Mouse (Mus musculus): Measurements from ENCODE around the gene Foxred2. TPM values are rescaled to one million over a fixed set of nuclear protein-coding genes. Genes with fewer than 3 reads are reported as not detected.

Gene Foxred2
- polyA plus RNA-seq, 1 experiment from 2014 or later: 0.55 TPM

- peaks cover 66% of the 10 kb centered on the region for H3K36me3 ChIP-seq (ENCODE audit: control insufficient read depth, insufficient read depth, low read length)
- H3K9me3 ChIP-seq (ENCODE audit: control insufficient read depth, low read length): no peaks in the 10 kb centered on the region
- no peaks in the 10 kb centered on the region for H3K27me3 ChIP-seq (ENCODE audit: control insufficient read depth, insufficient read depth, low read length)
- H3K4me3 ChIP-seq (ENCODE audit: control insufficient read depth in 1 of 2, insufficient read depth in 1 of 2, low read depth in 1 of 2, low read length in 2 of 2): no peak overlapping the region
- no peak overlapping the region for H3K9ac ChIP-seq (ENCODE audit: low read length)
- ATAC-seq (ENCODE audit: insufficient number of reproducible peaks, insufficient read depth, low FRiP score, low read depth): no peak
- no peak overlapping the region for H3K27ac ChIP-seq (replicated peaks in 1 of 2; ENCODE audit: control insufficient read depth in 1 of 2, insufficient read depth in 1 of 2, low read depth in 2 of 2, low read length in 2 of 2)
- H3K4me2 ChIP-seq (ENCODE audit: low read length): no peak overlapping the region
- WGBS: 94% methylated on average over 4 of the region's 4 CpGs
- H3K4me1 ChIP-seq (ENCODE audit: control insufficient read depth in 2 of 2, insufficient read depth in 2 of 2, low read length in 2 of 2): peaks cover 19 to 20% of the 10 kb centered on the region in 2 experiments
Measured at GRCm38 (mm10) chr15:77915287-77915686, 41.2 kb downstream of the Foxred2 start.

- no peak overlapping the region for H3K9ac ChIP-seq (ENCODE audit: low read length)
- H3K27me3 ChIP-seq (ENCODE audit: control insufficient read depth, insufficient read depth, low read length): no peaks in the 10 kb centered on the region
- WGBS: 96% methylated on average over 3 of the region's 3 CpGs
- H3K4me1 ChIP-seq (ENCODE audit: control insufficient read depth in 2 of 2, insufficient read depth in 2 of 2, low read length in 2 of 2): peaks cover 19 to 20% of the 10 kb centered on the region in 2 experiments
- H3K36me3 ChIP-seq (ENCODE audit: control insufficient read depth, insufficient read depth, low read length): peaks cover 58% of the 10 kb centered on the region
- ATAC-seq (ENCODE audit: insufficient number of reproducible peaks, insufficient read depth, low FRiP score, low read depth): no peak
- H3K27ac ChIP-seq (replicated peaks in 1 of 2; ENCODE audit: control insufficient read depth in 1 of 2, insufficient read depth in 1 of 2, low read depth in 2 of 2, low read length in 2 of 2): no peak overlapping the region
- no peaks in the 10 kb centered on the region for H3K9me3 ChIP-seq (ENCODE audit: control insufficient read depth, low read length)
- H3K4me2 ChIP-seq (ENCODE audit: low read length): no peak overlapping the region
- no peak overlapping the region for H3K4me3 ChIP-seq (ENCODE audit: control insufficient read depth in 1 of 2, insufficient read depth in 1 of 2, low read depth in 1 of 2, low read length in 2 of 2)
Measured at GRCm38 (mm10) chr15:77914507-77914906, 42.0 kb downstream of the Foxred2 start.

DNA sequence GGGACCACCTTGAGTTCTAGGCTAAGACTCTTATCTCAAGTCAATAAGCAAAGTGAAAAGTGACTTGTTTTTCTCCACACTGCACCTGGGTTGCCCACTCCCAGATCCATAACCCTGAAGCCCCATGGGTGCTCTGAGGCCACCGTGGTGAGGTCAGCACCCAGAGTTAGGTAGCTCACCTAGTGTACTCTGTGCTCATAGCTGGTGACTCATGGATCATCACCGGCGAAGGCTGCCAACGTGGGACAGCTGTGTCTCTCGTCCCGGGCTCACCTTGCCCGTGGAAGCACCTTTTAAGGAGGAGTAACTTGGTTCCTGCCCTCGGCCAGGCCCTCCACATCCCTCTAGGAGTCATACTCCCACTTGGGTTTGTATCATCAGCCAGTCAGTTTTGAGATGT lies 43.5 kb downstream of the Foxred2 start:
- no peak for ATAC-seq (ENCODE audit: insufficient number of reproducible peaks, insufficient read depth, low FRiP score, low read depth)
- WGBS: 75% methylated on average over 8 of the region's 8 CpGs

DNA sequence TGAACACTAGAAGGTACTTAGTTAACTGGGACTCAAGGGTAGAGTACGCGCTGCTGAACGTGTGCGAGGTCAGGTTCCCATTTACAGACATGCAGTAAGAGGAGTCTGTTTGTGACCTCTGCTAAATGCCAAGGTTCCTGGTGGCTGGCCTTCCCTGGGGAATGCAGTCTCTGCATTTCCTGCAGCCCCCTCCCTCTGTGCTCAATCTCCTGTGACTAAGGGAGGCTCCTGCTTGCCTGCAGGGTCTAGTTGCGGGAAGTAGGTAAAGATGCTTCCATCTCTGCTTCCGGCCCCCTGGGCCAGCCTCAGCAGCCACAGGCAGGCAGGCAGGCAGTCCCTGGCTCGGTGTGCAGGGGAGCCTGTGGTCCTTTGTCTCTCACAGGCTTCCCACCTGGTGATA lies 43.9 kb downstream of the Foxred2 start:
- peaks cover 39% of the 10 kb centered on the region for H3K36me3 ChIP-seq (ENCODE audit: control insufficient read depth, insufficient read depth, low read length)
- H3K27ac ChIP-seq (replicated peaks in 1 of 2; ENCODE audit: control insufficient read depth in 1 of 2, insufficient read depth in 1 of 2, low read depth in 2 of 2, low read length in 2 of 2): 0 out of 4 replicates have a peak overlapping the region, but pooled peaks of 1 of the 2 experiments have one; percentile 3
- H3K9me3 ChIP-seq (ENCODE audit: control insufficient read depth, low read length): no peaks in the 10 kb centered on the region
- 43% methylated on average over 7 of the region's 7 CpGs for whole genome bisulfite sequencing
- peaks cover 19 to 20% of the 10 kb centered on the region in 2 experiments for H3K4me1 ChIP-seq (ENCODE audit: control insufficient read depth in 2 of 2, insufficient read depth in 2 of 2, low read length in 2 of 2)
- no peak for ATAC-seq (ENCODE audit: insufficient number of reproducible peaks, insufficient read depth, low FRiP score, low read depth)
- H3K4me2 ChIP-seq (ENCODE audit: low read length): no peak overlapping the region
- H3K9ac ChIP-seq (ENCODE audit: low read length): no peak overlapping the region
- no peaks in the 10 kb centered on the region for H3K27me3 ChIP-seq (ENCODE audit: control insufficient read depth, insufficient read depth, low read length)
- no peak overlapping the region for H3K4me3 ChIP-seq (ENCODE audit: control insufficient read depth in 1 of 2, insufficient read depth in 1 of 2, low read depth in 1 of 2, low read length in 2 of 2)

More for the DNA sequence above, 43.5 kb downstream of the Foxred2 start:
- H3K27me3 ChIP-seq (ENCODE audit: control insufficient read depth, insufficient read depth, low read length): no peaks in the 10 kb centered on the region
- H3K9me3 ChIP-seq (ENCODE audit: control insufficient read depth, low read length): no peaks in the 10 kb centered on the region
- H3K4me3 ChIP-seq (ENCODE audit: control insufficient read depth in 1 of 2, insufficient read depth in 1 of 2, low read depth in 1 of 2, low read length in 2 of 2): no peak overlapping the region
- H3K9ac ChIP-seq (ENCODE audit: low read length): no peak overlapping the region
- peaks cover 19 to 20% of the 10 kb centered on the region in 2 experiments for H3K4me1 ChIP-seq (ENCODE audit: control insufficient read depth in 2 of 2, insufficient read depth in 2 of 2, low read length in 2 of 2)
- no peak overlapping the region for H3K27ac ChIP-seq (replicated peaks in 1 of 2; ENCODE audit: control insufficient read depth in 1 of 2, insufficient read depth in 1 of 2, low read depth in 2 of 2, low read length in 2 of 2)
- no peak overlapping the region for H3K4me2 ChIP-seq (ENCODE audit: low read length)
- H3K36me3 ChIP-seq (ENCODE audit: control insufficient read depth, insufficient read depth, low read length): peaks cover 44% of the 10 kb centered on the region

GRCm38 (mm10) chr15:77912048-77912447 lies 44.5 kb downstream of the Foxred2 start:
- Histone ChIP-seq H3K27me3 (ENCODE audit: control insufficient read depth, insufficient read depth, low read length) (no peaks in the 10 kb centered on the region), H3K36me3 (ENCODE audit: control insufficient read depth, insufficient read depth, low read length) (peaks cover 37% of the 10 kb centered on the region), H3K9me3 (ENCODE audit: control insufficient read depth, low read length) (no peaks in the 10 kb centered on the region), H3K4me1 (ENCODE audit: control insufficient read depth in 2 of 2, insufficient read depth in 2 of 2, low read length in 2 of 2) (peaks cover 19 to 20% of the 10 kb centered on the region in 2 experiments), H3K4me3 (ENCODE audit: control insufficient read depth in 1 of 2, insufficient read depth in 1 of 2, low read depth in 1 of 2, low read length in 2 of 2) (no peak overlapping the region), H3K27ac (replicated peaks in 1 of 2; ENCODE audit: control insufficient read depth in 1 of 2, insufficient read depth in 1 of 2, low read depth in 2 of 2, low read length in 2 of 2) (0 out of 4 replicates have a peak overlapping the region, but pooled peaks of 1 of the 2 experiments have one; percentile 3), H3K9ac (ENCODE audit: low read length) (no peak overlapping the region), H3K4me2 (ENCODE audit: low read length) (no peak overlapping the region)
- ATAC-seq (ENCODE audit: insufficient number of reproducible peaks, insufficient read depth, low FRiP score, low read depth): no peak
- 47% methylated on average over 5 of the region's 5 CpGs for WGBS

DNA sequence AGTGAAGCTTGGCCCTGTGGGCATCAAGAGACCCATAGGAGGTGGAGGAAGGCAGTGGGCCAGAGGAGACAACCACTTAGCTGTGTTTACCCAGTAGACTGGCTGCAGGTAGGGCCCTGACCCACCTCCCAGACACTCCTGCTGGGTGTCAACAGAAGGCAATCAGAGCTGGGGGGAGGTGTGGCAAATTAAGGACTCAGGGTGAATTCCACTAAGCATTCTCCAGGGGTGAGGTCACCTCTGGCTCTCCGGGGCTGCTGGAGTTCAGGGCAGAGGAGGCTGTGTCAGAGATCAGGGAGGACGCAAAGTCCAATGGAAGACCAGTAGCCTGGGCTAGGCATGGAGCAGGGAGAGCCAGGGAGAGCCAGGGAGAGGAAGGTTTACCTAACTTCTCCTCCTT lies 45.5 kb downstream of the Foxred2 start:
- H3K36me3 ChIP-seq (ENCODE audit: control insufficient read depth, insufficient read depth, low read length): peaks cover 28% of the 10 kb centered on the region
- H3K27me3 ChIP-seq (ENCODE audit: control insufficient read depth, insufficient read depth, low read length): no peaks in the 10 kb centered on the region
- WGBS: 10% methylated on average over 2 of the region's 2 CpGs
- H3K27ac ChIP-seq (replicated peaks in 1 of 2; ENCODE audit: control insufficient read depth in 1 of 2, insufficient read depth in 1 of 2, low read depth in 2 of 2, low read length in 2 of 2): peak overlapping the region; percentile 53 to 75
- peak; percentile 60; the same call in 1 of the 2 replicates for ATAC-seq (ENCODE audit: insufficient number of reproducible peaks, insufficient read depth, low FRiP score, low read depth)
- peak overlapping the region; percentile 4; the same call in 1 of the 2 replicates for H3K4me2 ChIP-seq (ENCODE audit: low read length)
- no peak overlapping the region for H3K9ac ChIP-seq (ENCODE audit: low read length)
- H3K4me1 ChIP-seq (ENCODE audit: control insufficient read depth in 2 of 2, insufficient read depth in 2 of 2, low read length in 2 of 2): peaks cover 27 to 28% of the 10 kb centered on the region in 2 experiments
- H3K4me3 ChIP-seq (ENCODE audit: control insufficient read depth in 1 of 2, insufficient read depth in 1 of 2, low read depth in 1 of 2, low read length in 2 of 2): no peak overlapping the region
- no peaks in the 10 kb centered on the region for H3K9me3 ChIP-seq (ENCODE audit: control insufficient read depth, low read length)

DNA sequence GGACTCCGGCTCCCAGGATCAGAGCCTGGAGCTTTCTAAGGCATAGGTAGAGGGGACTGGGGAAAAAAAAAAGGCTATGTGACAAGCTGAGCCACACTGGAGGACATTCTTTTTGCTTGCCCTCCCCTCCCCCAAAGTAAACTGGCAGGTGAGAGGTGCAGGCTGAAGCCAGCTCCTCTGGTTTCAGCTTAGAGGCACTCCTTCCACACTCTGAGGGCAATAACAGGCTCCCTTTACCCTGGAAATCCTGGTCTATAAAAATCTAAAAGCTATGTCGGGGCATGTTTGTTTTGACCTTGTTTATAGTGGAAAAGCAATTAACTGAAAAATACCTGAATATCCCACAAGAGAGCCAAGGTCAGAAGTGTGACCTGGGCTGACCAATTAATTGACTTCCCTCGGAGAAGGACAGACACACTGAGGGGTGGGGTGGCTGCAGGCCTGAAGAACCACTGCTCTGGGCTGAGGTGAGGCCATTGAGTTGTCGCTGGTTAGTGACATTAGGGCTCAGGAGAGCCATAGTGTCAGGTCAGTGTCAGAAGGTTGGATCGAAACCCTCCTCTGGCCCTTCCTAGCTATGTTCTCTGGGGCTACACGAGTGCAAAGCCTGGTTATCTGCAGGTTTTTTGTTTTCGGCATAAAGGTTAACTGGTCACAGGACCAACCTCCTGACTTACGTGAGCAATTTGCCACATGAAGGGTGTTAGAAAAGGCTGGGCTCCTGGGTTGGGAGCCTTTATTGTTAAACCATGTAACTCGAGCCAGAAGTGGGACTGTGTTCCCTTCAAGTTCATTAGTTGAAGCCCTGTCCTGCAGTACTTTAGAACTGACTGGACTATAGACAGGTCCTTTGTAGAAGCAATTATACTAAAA lies 48.6 kb downstream of the Foxred2 start:
- Histone ChIP-seq H3K4me3 (ENCODE audit: control insufficient read depth in 1 of 2, insufficient read depth in 1 of 2, low read depth in 1 of 2, low read length in 2 of 2) (no peak overlapping the region), H3K9me3 (ENCODE audit: control insufficient read depth, low read length) (no peaks in the 10 kb centered on the region), H3K9ac (ENCODE audit: low read length) (no peak overlapping the region), H3K4me2 (ENCODE audit: low read length) (no peak overlapping the region), H3K4me1 (ENCODE audit: control insufficient read depth in 2 of 2, insufficient read depth in 2 of 2, low read length in 2 of 2) (peaks cover 39 to 43% of the 10 kb centered on the region in 2 experiments), H3K27ac (replicated peaks in 1 of 2; ENCODE audit: control insufficient read depth in 1 of 2, insufficient read depth in 1 of 2, low read depth in 2 of 2, low read length in 2 of 2) (no peak overlapping the region), H3K27me3 (ENCODE audit: control insufficient read depth, insufficient read depth, low read length) (no peaks in the 10 kb centered on the region), H3K36me3 (ENCODE audit: control insufficient read depth, insufficient read depth, low read length) (no peaks in the 10 kb centered on the region)
- 69% methylated on average over 9 of the region's 9 CpGs for WGBS
- no peak for ATAC-seq (ENCODE audit: insufficient number of reproducible peaks, insufficient read depth, low FRiP score, low read depth)
